Mouse (Mus musculus) G1E-ER4 (cell line): Measurements from ENCODE around the gene Col4a2. TPM values are rescaled to one million over a fixed set of nuclear protein-coding genes. Genes with fewer than 3 reads are reported as not detected.

Experiments used
- GATA1 ChIP-seq: IDR thresholded peaks from one replicate; pipeline ENCODE4 v1.8.0; 2012; ENCODE audit warnings: low read length, inconsistent platforms
- polyA plus RNA-seq: library from polyadenylated mRNA; stranded (reverse); fragments of >175 nt; gene quantifications from 2 replicates; pipeline ENCODE4 v1.2.3, GENCODE M21; 2012

The Col4a2 gene
- polyA plus RNA-seq, 1 experiment = not detected

- no peak for TF ChIP-seq GATA1
Measured at GRCm38 (mm10) chr8:11478807-11479527, 166.4 kb downstream of the Col4a2 start.

DNA sequence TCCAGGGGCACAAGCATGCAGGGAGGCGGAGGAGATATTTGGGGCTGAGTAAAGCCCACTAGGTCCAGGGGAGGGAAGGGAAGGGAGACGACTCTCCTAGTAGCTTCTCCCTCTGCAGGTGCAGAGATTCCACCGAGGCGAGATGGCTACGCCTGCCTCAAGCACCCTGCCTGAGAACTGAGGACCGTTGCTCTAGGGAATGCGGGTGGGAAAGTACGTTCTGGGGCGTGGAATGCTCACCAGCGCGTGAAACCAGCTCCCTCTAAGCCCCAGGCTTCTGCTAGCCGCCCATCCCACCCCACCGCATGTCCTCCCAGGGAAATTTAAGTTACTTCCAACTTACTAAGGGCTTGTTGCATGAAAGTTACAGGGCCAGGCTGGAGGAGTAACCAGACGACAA lies 167.0 kb downstream of the Col4a2 start:
- no peak for TF ChIP-seq GATA1

- no peak for TF ChIP-seq GATA1
Measured at GRCm38 (mm10) chr8:11481876-11482275, 169.3 kb downstream of the Col4a2 start.

GRCm38 (mm10) chr8:11482537-11482936 lies 169.9 kb downstream of the Col4a2 start:
- no peak for TF ChIP-seq GATA1

DNA sequence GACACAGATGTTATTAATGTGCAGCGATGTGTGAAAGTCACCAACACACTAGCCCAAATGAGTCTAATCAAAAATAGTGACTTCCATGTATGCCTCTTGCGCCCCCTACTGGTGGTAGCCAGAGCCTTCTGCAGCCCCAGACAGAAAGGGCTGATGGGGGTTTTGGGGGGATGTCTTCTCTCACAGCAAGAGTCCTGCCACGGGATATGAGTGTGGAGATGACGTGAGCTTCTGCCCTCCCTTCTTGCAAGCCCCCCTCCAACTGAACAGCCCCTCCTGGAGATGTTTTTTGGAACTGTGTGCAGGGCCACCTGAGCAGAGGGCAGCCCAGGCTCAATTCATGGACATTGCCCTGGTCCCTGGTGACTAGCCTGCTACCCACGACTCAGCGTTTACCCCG lies 173.5 kb downstream of the Col4a2 start:
- TF ChIP-seq GATA1 = no peak

GRCm38 (mm10) chr8:11487229-11487628 lies 174.6 kb downstream of the Col4a2 start:
- no peak for TF ChIP-seq GATA1

- no peak for TF ChIP-seq GATA1
Measured at GRCm38 (mm10) chr8:11497017-11497990, 184.7 kb downstream of the Col4a2 start, which contains the start of gene Naxd. Gene Naxd, plus strand, starts transcription at chr8:11497506.

GRCm38 (mm10) chr8:11498281-11498680 lies 185.7 kb downstream of the Col4a2 start:
- TF ChIP-seq GATA1 = no peak

Other genes starting within 250 kb of the Col4a2 start
- gene Col4a1, start within 50 bp of the Col4a2 start, polyA plus RNA-seq = not detected in 2 replicates
- gene Rab20, start 165.9 kb downstream of the Col4a2 start, polyA plus RNA-seq = not detected in 2 replicates
- 44.8 and 46.7 TPM in 2 replicates for gene Naxd, start 184.7 kb downstream of the Col4a2 start, polyA plus RNA-seq
- 45.2 and 57.4 TPM in 2 replicates for gene Cars2, start 238.0 kb downstream of the Col4a2 start, polyA plus RNA-seq
- gene Ing1, start 242.8 kb downstream of the Col4a2 start, polyA plus RNA-seq = 51.5 and 65.4 TPM in 2 replicates